Mouse (Mus musculus) CH12.LX (cell line): ENCODE measurements around the gene Ptprd. TPM values are rescaled to one million over a fixed set of nuclear protein-coding genes. Genes with fewer than 3 reads are reported as not detected.

Experiments
- DNase-seq: peaks from one replicate; pipeline ENCODE4 v3.0.0-alpha.2; 2013; ENCODE audit errors: extremely low read depth
- H3K27ac ChIP-seq: 2 replicates; pipeline ENCODE4 v1.5.1; 2012; ENCODE audit warnings: low read depth, mild to moderate bottlenecking, control low read depth, moderate library complexity; ENCODE audit not compliant: insufficient read depth
- H3K27me3 ChIP-seq: replicated peaks from 2 replicates; pipeline ENCODE3; 2012; ENCODE audit warnings: inconsistent platforms
- H3K36me3 ChIP-seq, 2 experiments: replicated peaks in 1 of 2; 2 replicates each; pipeline versions ENCODE3 to v1.6.1; 2012; ENCODE audit warnings: inconsistent platforms in 1 of 2, low read length in 1 of 2, mild to moderate bottlenecking in 1 of 2, mixed read lengths in 1 of 2, moderate library complexity in 1 of 2; ENCODE audit not compliant: control insufficient read depth in 1 of 2, insufficient read depth in 1 of 2
- H3K4me1 ChIP-seq, 2 experiments: 2 replicates each; pipeline ENCODE4 v1.6.1; 2012; ENCODE audit warnings: inconsistent platforms in 1 of 2, moderate library complexity in 1 of 2; ENCODE audit not compliant: insufficient read depth in 2 of 2, control insufficient read depth in 1 of 2
- H3K4me2 ChIP-seq: 2 replicates; pipeline ENCODE4 v1.6.1; 2012; ENCODE audit warnings: low read depth, mild to moderate bottlenecking, control low read depth; ENCODE audit not compliant: poor library complexity, insufficient read depth, severe bottlenecking
- H3K4me3 ChIP-seq, 3 experiments: fragments of 150-350 bp in 1 of 3; sonication (generic) in 1 of 3; replicated peaks in 1 of 3; 2 replicates each; pipeline versions ENCODE3 to v1.5.1; 2011 to 2012; ENCODE audit warnings: low read depth in 2 of 3, low read length in 2 of 3, mild to moderate bottlenecking in 2 of 3, moderate library complexity in 2 of 3, control low read depth in 1 of 3, improper control_type of control experiment in 1 of 3, inconsistent platforms in 1 of 3, mixed read lengths in 1 of 3; ENCODE audit not compliant: poor library complexity in 1 of 3
- H3K79me2 ChIP-seq: replicated peaks from 2 replicates; pipeline ENCODE4 v1.6.1; 2012; ENCODE audit warnings: mild to moderate bottlenecking, moderate library complexity; ENCODE audit not compliant: control insufficient read depth, poor library complexity, insufficient read depth, severe bottlenecking; ENCODE audit errors: extremely low read depth
- H3K9ac ChIP-seq: 2 replicates; pipeline ENCODE4 v1.6.1; 2012; ENCODE audit warnings: low read depth, mild to moderate bottlenecking, control low read depth, moderate library complexity; ENCODE audit not compliant: insufficient read depth
- H3K9me3 ChIP-seq: replicated peaks from 2 replicates; pipeline ENCODE3; 2012; ENCODE audit warnings: low read length, inconsistent platforms, mixed read lengths
- CHD1 ChIP-seq: IDR thresholded peaks from 2 replicates; pipeline ENCODE4 v1.6.1; 2012; ENCODE audit warnings: low read depth, low read length, improper control_type of control experiment, inconsistent platforms
- CHD2 ChIP-seq: IDR thresholded peaks from 2 replicates; pipeline ENCODE4 v1.6.1; 2011; ENCODE audit warnings: low read length, improper control_type of control experiment
- E2F4 ChIP-seq: IDR thresholded peaks from 2 replicates; pipeline ENCODE4 v1.6.1; 2011; ENCODE audit warnings: low read depth, low read length, improper control_type of control experiment; ENCODE audit not compliant: insufficient replicate concordance
- ELF1 ChIP-seq: IDR thresholded peaks from 2 replicates; pipeline ENCODE4 v1.6.1; 2014; ENCODE audit warnings: low read depth, mild to moderate bottlenecking, inconsistent platforms, low read length, improper control_type of control experiment
- EP300 ChIP-seq: IDR thresholded peaks from 2 replicates; pipeline ENCODE4 v1.6.1; 2011; ENCODE audit warnings: low read length, improper control_type of control experiment
- ETS1 ChIP-seq: conservative IDR thresholded peaks from 2 replicates; pipeline ENCODE4 v1.6.1; 2012; ENCODE audit warnings: low read depth, mild to moderate bottlenecking, inconsistent platforms, low read length, improper control_type of control experiment, moderate library complexity
- GABPA ChIP-seq: IDR thresholded peaks from 2 replicates; pipeline ENCODE4 v1.6.1; 2012; ENCODE audit warnings: low read depth, low read length, improper control_type of control experiment, inconsistent platforms; ENCODE audit not compliant: insufficient replicate concordance
- JUN ChIP-seq: IDR thresholded peaks from 2 replicates; pipeline ENCODE4 v1.6.1; 2011; ENCODE audit warnings: low read depth, mild to moderate bottlenecking, low read length, improper control_type of control experiment, moderate library complexity; ENCODE audit not compliant: insufficient read depth
- JUND ChIP-seq: conservative IDR thresholded peaks from 2 replicates; pipeline ENCODE4 v1.6.1; 2011; ENCODE audit warnings: low read depth, low read length, improper control_type of control experiment
- MAFK ChIP-seq: IDR thresholded peaks from 2 replicates; pipeline ENCODE4 v1.6.1; 2011; ENCODE audit warnings: low read length, improper control_type of control experiment; ENCODE audit not compliant: insufficient replicate concordance
- MXI1 ChIP-seq: IDR thresholded peaks from 2 replicates; pipeline ENCODE4 v1.6.1; 2011; ENCODE audit warnings: mild to moderate bottlenecking, low read depth, low read length, improper control_type of control experiment
- NELFE ChIP-seq: IDR thresholded peaks from 2 replicates; pipeline ENCODE4 v1.6.1; 2011; ENCODE audit warnings: low read depth, low read length, improper control_type of control experiment
- NRF1 ChIP-seq: IDR thresholded peaks from 2 replicates; pipeline ENCODE4 v1.6.1; 2014; ENCODE audit warnings: low read depth, mild to moderate bottlenecking, inconsistent platforms, low read length, improper control_type of control experiment, moderate library complexity
- PAX5 ChIP-seq: IDR thresholded peaks from 2 replicates; pipeline ENCODE4 v1.6.1; 2012; ENCODE audit warnings: low read length, inconsistent platforms, mixed read lengths
- POLR2A ChIP-seq: IDR thresholded peaks from 2 replicates; pipeline ENCODE4 v1.6.1; 2011; ENCODE audit warnings: low read depth, mild to moderate bottlenecking, improper control_type of control experiment, low read length
- POLR2AphosphoS2 ChIP-seq: IDR thresholded peaks from 2 replicates; pipeline ENCODE4 v1.6.1; 2011; ENCODE audit warnings: low read depth, low read length, improper control_type of control experiment
- SIN3A ChIP-seq: IDR thresholded peaks from 2 replicates; pipeline ENCODE4 v1.6.1; 2012; ENCODE audit warnings: low read length, improper control_type of control experiment, inconsistent platforms
- SMC3 ChIP-seq: IDR thresholded peaks from 2 replicates; pipeline ENCODE4 v1.6.1; 2011; ENCODE audit warnings: low read depth, low read length, improper control_type of control experiment
- TCF12 ChIP-seq: IDR thresholded peaks from 2 replicates; pipeline ENCODE4 v1.6.1; 2014; ENCODE audit warnings: low read depth, mild to moderate bottlenecking, inconsistent platforms, low read length, improper control_type of control experiment
- UBTF ChIP-seq: IDR thresholded peaks from 2 replicates; pipeline ENCODE4 v1.6.1; 2012; ENCODE audit warnings: low read depth, mild to moderate bottlenecking, inconsistent platforms, low read length, improper control_type of control experiment, moderate library complexity
- USF1 ChIP-seq: IDR thresholded peaks from 2 replicates; pipeline ENCODE4 v1.6.1; 2014; ENCODE audit warnings: low read depth, mild to moderate bottlenecking, inconsistent platforms, low read length, improper control_type of control experiment
- ZC3H11A ChIP-seq: IDR thresholded peaks from 2 replicates; pipeline ENCODE4 v1.6.1; 2012; ENCODE audit warnings: low read depth, mild to moderate bottlenecking, inconsistent platforms, low read length, improper control_type of control experiment
- ZKSCAN1 ChIP-seq: IDR thresholded peaks from 2 replicates; pipeline ENCODE4 v1.6.1; 2012; ENCODE audit warnings: low read depth, inconsistent platforms, low read length, improper control_type of control experiment, borderline replicate concordance
- dilution Hi-C: fragments of 300-500 bp; cut with MboI; formaldehyde crosslinking; loops from 2 replicates; pipeline ENCODE4 v1.14.3; 2020; ENCODE audit warnings: low sequenced_read_pairs; ENCODE audit not compliant: extremely low pct_unique_long_range_greater_than_20kb, extremely low pct_ligation_motif_present
- in situ Hi-C: fragments of 300-500 bp; cut with MboI; formaldehyde crosslinking; loops from 3 replicates; pipeline ENCODE4 v1.14.3; 2019; ENCODE audit warnings: low sequenced_read_pairs, low pct_ligation_motif_present, low pct_unique_long_range_greater_than_20kb, mixed read lengths
- polyA plus RNA-seq: library from polyadenylated mRNA; unstranded; fragments of >175 nt; gene quantifications from 2 replicates; pipeline ENCODE4 v1.2.1, GENCODE M21; 2012; ENCODE audit warnings: low read depth; ENCODE audit not compliant: insufficient read length
- total RNA-seq, 2 experiments: library from RNA; depleted of rRNA; stranded (reverse); fragments of 300-350 nt in 1 of 2; fragments of >200 nt in 1 of 2; gene quantifications; 2 replicates each; pipeline ENCODE4 v1.2.3; 2012 to 2014

Gene Ptprd
- total and polyA plus RNA-seq, 3 experiments: not detected

GRCm38 (mm10) chr4:76438068-76438467, 1773.7 kb downstream of the Ptprd start:
- dilution Hi-C loops: no loop called here
- Histone ChIP-seq H3K4me3 (no peak overlapping the region), H3K79me2 (no peaks in the 10 kb centered on the region), H3K27me3 (no peaks in the 10 kb centered on the region), H3K36me3 (no peaks in the 10 kb centered on the region), H3K4me2 (no peak overlapping the region), H3K4me1 (no peaks in the 10 kb centered on the region), H3K9ac (no peak overlapping the region), H3K9me3 (peaks cover 45% of the 10 kb centered on the region), H3K27ac (no peak overlapping the region)
- no peak for TF ChIP-seq POLR2A
- TF ChIP-seq JUND: no peak
- no peak for TF ChIP-seq TCF12
- no peak for TF ChIP-seq POLR2AphosphoS2
- TF ChIP-seq ZC3H11A: no peak
- no peak for DNase-seq
- in situ Hi-C loops: no loop called here

DNA sequence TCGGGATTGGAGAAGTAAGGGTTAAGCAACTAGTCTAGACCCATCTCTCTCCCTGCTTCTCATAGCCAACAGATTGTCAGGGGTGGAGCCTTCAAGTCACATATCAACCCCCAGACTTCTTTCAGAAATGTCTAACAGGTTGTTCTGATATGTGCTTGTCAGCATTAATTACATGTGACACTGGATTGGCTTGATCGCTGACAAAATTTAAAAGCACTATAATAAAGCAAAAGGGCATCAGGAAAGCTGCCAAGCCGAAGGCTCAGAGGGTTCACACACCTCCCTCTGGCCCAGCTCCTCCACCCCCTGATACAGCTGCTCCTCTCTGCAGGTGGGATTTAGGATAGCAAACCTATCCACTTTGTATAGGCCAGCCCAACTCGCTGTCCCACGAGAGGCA, 1775.8 kb downstream of the Ptprd start:
- Histone ChIP-seq H3K79me2 (no peaks in the 10 kb centered on the region), H3K27me3 (no peaks in the 10 kb centered on the region), H3K4me2 (no peak overlapping the region), H3K4me3 (no peak overlapping the region), H3K4me1 (no peaks in the 10 kb centered on the region), H3K9me3 (peaks cover 41% of the 10 kb centered on the region), H3K9ac (no peak overlapping the region), H3K27ac (no peak overlapping the region), H3K36me3 (no peaks in the 10 kb centered on the region)
- TF ChIP-seq POLR2AphosphoS2 (no peak), EP300 (no peak), GABPA (no peak), JUN (no peak), JUND (no peak), MAFK (no peak), CHD1 (no peak), SIN3A (no peak)
- in situ Hi-C loops (no loop called here), dilution Hi-C loops (no loop called here)
- no peak for DNase-seq

DNA sequence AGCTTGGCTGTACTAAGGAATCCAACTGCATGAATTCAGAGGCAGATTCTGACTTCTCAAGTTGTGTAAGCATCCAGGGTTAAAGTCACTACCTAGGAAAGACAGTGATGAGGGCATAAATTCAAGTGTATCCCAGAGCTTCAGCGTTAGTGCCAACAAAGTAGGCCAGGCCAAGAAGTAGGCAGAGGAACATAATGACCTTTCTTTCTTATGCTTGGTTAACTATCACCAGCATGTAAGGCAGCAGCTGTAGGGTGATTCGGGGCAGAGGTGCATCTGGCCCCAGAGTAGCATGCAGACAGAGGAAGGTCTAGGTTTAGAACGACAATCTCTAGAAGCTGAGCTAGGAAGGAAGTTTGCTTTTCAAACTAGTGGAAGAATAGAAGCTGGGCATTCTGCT, 1782.0 kb downstream of the Ptprd start:
- no peaks in the 10 kb centered on the region for H3K4me1 ChIP-seq
- no peak for DNase-seq
- no peaks in the 10 kb centered on the region for H3K79me2 ChIP-seq
- in situ Hi-C loops (no loop called here), dilution Hi-C loops (no loop called here)
- H3K4me2 ChIP-seq: no peak overlapping the region
- H3K9me3 ChIP-seq: peaks cover 36% of the 10 kb centered on the region
- no peak overlapping the region for H3K4me3 ChIP-seq
- no peaks in the 10 kb centered on the region for H3K36me3 ChIP-seq
- H3K27me3 ChIP-seq: no peaks in the 10 kb centered on the region
- H3K9ac ChIP-seq: no peak overlapping the region
- TF ChIP-seq NELFE: no peak
- no peak for TF ChIP-seq MXI1
- no peak for TF ChIP-seq NRF1
- TF ChIP-seq SIN3A: no peak
- no peak for TF ChIP-seq EP300
- no peak for TF ChIP-seq CHD2
- no peak for TF ChIP-seq E2F4
- TF ChIP-seq PAX5: no peak
- no peak for TF ChIP-seq POLR2A
- TF ChIP-seq USF1: no peak
- TF ChIP-seq ETS1: no peak
- TF ChIP-seq SMC3: no peak
- TF ChIP-seq ELF1: no peak
- no peak for TF ChIP-seq TCF12
- no peak for TF ChIP-seq UBTF
- TF ChIP-seq ZKSCAN1: no peak
- no peak for TF ChIP-seq JUND
- H3K27ac ChIP-seq: no peak overlapping the region
